Mouse (Mus musculus): ENCODE results near the gene Acsbg2. TPM values are rescaled to one million over a fixed set of nuclear protein-coding genes. Genes with fewer than 3 reads are reported as not detected.

Acsbg2 gene
- polyA plus RNA-seq, 1 experiment from 2014 or later = not detected

DNA sequence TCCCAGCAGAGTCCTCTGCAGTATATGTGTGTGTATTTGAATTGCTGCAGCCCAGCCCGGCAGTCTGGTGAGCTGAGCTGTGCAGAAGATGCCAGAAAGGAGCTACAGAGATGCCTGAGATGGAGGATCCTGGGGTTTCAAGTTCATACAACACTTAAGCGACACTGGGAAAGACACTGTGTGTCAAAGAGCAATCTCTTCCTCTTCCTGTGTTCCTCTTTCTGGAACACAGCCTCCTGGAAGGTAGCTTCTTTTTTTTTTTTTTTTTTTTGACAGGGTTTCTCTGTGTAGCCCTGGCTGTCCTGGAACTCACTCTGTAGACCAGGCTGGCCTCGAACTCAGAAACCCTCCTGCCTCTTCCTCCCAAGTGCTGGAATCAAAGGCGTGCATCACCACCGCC, 25.5 kb downstream of the Acsbg2 start:
- DNase-seq (ENCODE audit: low read depth, low spot score) (no peak), ATAC-seq (no peak)
- no peaks in the 10 kb centered on the region for H3K27me3 ChIP-seq
- in situ Hi-C loops (cut with MboI; ENCODE audit: low pct_unique_long_range_greater_than_20kb) = no loop called here
- TF ChIP-seq CTCF (IDR thresholded peaks at IDR 0.05) = no peak
- ChIA-PET CTCF (no interaction called here), POLR2A (no interaction called here)

DNA sequence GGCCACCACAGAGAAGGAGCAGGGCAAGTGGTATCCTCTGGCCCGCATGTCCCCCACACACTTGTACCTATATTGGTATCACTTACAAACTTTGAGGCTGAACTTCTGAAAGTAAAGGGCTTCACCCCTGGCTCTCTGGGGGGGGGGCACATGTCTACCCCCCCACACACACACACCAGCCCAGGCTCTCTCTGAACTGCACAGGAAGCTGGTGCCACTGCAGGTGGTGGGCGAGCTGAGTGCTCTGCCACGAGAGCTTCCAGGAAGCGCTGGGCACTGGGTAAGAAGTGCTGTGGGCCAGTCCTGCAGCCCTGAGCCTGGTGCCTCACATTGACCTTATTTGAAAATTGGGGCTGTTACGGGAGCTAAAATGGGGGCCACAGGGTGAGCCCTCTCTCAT, 30.6 kb downstream of the Acsbg2 start:
- no peak for TF ChIP-seq CTCF (IDR thresholded peaks at IDR 0.05)
- CTCF ChIA-PET = interaction anchor here (1.0 kb wide), 1 partner anchor 15 kb away, joined by 3 read pairs; no protein-coding TSS in a partner anchor
- DNase-seq (ENCODE audit: low read depth, low spot score) = no peak

DNA sequence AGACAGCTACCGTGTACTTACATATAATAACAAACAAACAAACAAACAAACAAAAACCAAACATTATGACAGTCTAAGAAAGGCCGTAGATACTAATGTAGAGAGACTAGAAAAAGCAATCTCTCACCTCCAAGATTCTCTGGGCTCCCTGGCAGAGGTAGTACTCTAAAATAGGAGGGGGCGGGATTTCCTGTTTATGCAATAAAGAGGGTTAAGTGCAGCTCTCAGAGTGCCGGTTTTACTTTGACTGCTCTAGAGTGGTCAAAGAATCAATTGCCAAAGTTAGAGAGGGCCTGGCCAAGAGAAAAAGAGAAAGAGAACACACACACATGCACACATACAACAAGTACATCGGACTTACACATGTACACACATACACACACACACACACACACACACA, 32.1 kb downstream of the Acsbg2 start:
- ATAC-seq = no peak
- in situ Hi-C loops (cut with MboI; ENCODE audit: low pct_unique_long_range_greater_than_20kb) = no loop called here

More for the DNA sequence above, 30.6 kb downstream of the Acsbg2 start:
- POLR2A ChIA-PET = no interaction called here
- H3K27me3 ChIP-seq = peaks cover under 1% of the 10 kb centered on the region
- in situ Hi-C loops (cut with MboI; ENCODE audit: low pct_unique_long_range_greater_than_20kb) = no loop called here
- ATAC-seq = no peak

DNA sequence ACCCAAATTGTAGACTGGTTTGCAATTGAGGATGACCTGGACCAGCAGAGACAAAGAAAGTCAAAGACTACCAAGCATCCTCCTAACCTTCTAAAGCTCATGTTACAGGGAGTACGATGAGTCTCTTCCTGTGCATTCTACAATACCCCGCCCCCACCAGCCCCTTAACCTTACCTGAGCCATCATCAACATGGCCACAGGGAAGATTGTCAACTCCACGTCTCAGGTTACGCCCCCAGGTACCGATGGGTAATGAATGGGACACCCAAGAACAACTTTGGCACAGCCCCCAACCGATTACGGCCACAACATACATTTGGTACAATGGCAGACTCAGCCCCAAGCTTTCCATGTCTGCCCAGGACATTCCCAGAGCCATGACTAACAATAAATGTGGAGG, 33.7 kb downstream of the Acsbg2 start:
- POLR2A ChIA-PET = no interaction called here

More for the DNA sequence above, 32.1 kb downstream of the Acsbg2 start:
- POLR2A ChIA-PET = no interaction called here
- CTCF ChIA-PET = no interaction called here
- DNase-seq (ENCODE audit: low read depth, low spot score) = no peak
- H3K27me3 ChIP-seq = peaks cover 14% of the 10 kb centered on the region
- TF ChIP-seq CTCF (IDR thresholded peaks at IDR 0.05) = no peak

DNA sequence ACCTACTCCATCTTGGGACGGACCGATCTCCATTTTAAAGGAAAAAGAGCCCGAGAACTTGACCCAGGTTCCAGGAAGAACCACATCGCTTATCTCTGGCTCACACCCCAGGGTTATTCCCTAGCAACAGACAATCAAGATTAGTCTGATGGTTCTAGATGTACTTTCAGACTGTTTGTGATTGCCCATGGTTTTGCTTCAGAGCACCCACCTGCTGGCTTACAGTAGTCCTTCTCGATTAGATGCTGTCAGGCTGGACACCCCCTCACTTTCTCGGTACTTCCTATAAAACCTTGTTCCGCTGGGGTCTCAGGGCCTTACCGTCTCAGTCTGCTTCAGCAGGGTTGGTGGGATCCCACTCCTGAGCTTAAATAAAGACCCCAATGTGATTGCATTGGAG, 37.9 kb downstream of the Acsbg2 start:
- H3K27me3 ChIP-seq = peaks cover 25% of the 10 kb centered on the region
- POLR2A ChIA-PET = no interaction called here
- in situ Hi-C loops (cut with MboI; ENCODE audit: low pct_unique_long_range_greater_than_20kb) = no loop called here
- CTCF ChIA-PET = no interaction called here
- DNase-seq (ENCODE audit: low read depth, low spot score) (no peak), ATAC-seq (no peak)
- no peak for TF ChIP-seq CTCF (IDR thresholded peaks at IDR 0.05)

More for the DNA sequence above, 33.7 kb downstream of the Acsbg2 start:
- DNase-seq (ENCODE audit: low read depth, low spot score) = no peak
- ATAC-seq = no peak
- peaks cover 25% of the 10 kb centered on the region for H3K27me3 ChIP-seq
- no peak for TF ChIP-seq CTCF (IDR thresholded peaks at IDR 0.05)
- in situ Hi-C loops (cut with MboI; ENCODE audit: low pct_unique_long_range_greater_than_20kb) = no loop called here
- CTCF ChIA-PET = no interaction called here

DNA sequence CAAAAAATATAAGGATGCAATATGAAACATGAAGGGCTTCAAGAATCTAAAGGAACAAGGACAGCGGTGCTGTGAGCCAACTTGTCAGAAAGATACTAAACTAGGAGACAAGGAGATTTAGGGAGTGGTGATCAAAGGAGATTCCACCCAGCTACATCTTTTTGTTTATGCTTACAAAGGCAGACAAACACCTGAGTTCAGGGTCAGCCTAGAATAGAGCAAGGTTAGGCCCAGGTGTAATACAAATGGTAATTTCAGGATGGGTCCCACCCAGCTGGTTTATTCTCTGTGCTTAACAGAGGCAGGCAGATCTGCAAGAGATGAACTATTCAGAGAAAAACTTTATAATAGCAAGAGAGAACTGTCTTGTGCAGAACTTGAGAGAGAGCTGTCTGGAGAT, 40.9 kb downstream of the Acsbg2 start:
- ChIA-PET CTCF (no interaction called here), POLR2A (interaction anchor here (1.3 kb wide), 1 partner anchor 23 kb away, joined by 3 read pairs; no protein-coding TSS in a partner anchor)
- H3K27me3 ChIP-seq = peaks cover 21% of the 10 kb centered on the region
- TF ChIP-seq CTCF (IDR thresholded peaks at IDR 0.05) = no peak
- DNase-seq (ENCODE audit: low read depth, low spot score) (no peak), ATAC-seq (no peak)
- in situ Hi-C loops (cut with MboI; ENCODE audit: low pct_unique_long_range_greater_than_20kb) = no loop called here

DNA sequence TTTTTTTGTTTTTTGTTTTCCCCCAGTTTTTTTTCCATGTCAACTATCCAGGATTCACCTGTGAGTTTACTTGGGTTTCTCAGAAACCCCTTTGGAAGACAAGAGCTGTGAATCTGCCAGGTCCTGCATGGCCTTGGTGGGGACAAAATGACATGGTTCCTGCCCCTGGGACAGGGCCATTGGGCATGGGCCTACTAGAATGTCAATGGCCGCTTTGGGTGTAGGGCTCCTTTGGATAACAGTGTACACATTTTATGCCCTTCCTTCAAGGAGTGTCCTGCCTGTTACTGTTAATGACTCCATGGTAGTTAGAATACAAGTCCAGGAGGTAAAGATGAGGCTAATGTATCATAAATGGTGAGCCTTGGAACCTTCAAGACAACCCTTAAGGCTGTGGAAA, 41.3 kb downstream of the Acsbg2 start:
- ATAC-seq (no peak), DNase-seq (ENCODE audit: low read depth, low spot score) (no peak)
- in situ Hi-C loops (cut with MboI; ENCODE audit: low pct_unique_long_range_greater_than_20kb) = no loop called here
- peaks cover 16% of the 10 kb centered on the region for H3K27me3 ChIP-seq
- TF ChIP-seq CTCF (IDR thresholded peaks at IDR 0.05) = no peak
- CTCF ChIA-PET = no interaction called here
- POLR2A ChIA-PET = no interaction called here

DNA sequence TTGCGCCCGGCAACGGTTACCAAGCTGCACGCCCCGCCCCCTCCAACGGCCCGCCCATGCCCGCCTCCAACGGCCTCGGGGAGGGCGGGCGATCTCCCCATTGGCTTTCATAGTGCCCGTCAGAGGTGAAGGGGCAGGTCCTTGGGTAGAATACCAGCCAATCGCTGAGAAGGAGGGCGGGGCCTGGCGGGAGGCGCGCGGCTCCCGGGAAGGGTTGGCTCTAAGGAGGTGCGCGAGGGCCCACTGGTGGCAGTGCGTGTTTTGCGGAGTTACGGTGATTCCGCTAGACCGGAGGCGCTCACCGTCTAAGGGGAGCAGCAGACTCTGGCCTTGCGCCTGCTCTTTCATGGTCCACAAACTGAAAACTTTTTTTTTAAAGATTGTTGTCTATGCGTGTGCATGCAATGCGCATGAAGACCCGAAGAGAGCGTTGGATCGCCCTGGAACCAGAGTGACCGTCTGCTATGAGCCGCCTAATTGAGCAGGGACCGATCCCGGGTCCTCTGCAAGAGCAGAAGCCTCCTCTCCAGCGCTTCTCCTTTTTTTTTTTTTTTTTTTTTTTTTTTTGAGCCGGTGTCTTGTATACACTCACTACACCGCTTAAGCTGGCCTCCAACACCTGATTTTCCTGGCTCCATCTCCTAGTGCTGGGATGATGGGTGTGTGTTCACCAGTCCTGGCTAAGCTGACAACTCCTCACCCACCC, 43.0 kb downstream of the Acsbg2 start:
- no peak for TF ChIP-seq CTCF (IDR thresholded peaks at IDR 0.05)
- in situ Hi-C loops (cut with MboI; ENCODE audit: low pct_unique_long_range_greater_than_20kb) = no loop called here
- ATAC-seq (peak; percentile 97), DNase-seq (ENCODE audit: low read depth, low spot score) (peak; percentile 75)
- ChIA-PET CTCF (interaction anchor here (0.9 kb wide), 1 partner anchor 19 kb away, joined by 3 read pairs; no protein-coding TSS in a partner anchor), POLR2A (interaction anchor here (0.9 kb wide), 1 partner anchor 14 kb away, joined by 3 read pairs; no protein-coding TSS in a partner anchor)
- peaks cover 4% of the 10 kb centered on the region for H3K27me3 ChIP-seq

DNA sequence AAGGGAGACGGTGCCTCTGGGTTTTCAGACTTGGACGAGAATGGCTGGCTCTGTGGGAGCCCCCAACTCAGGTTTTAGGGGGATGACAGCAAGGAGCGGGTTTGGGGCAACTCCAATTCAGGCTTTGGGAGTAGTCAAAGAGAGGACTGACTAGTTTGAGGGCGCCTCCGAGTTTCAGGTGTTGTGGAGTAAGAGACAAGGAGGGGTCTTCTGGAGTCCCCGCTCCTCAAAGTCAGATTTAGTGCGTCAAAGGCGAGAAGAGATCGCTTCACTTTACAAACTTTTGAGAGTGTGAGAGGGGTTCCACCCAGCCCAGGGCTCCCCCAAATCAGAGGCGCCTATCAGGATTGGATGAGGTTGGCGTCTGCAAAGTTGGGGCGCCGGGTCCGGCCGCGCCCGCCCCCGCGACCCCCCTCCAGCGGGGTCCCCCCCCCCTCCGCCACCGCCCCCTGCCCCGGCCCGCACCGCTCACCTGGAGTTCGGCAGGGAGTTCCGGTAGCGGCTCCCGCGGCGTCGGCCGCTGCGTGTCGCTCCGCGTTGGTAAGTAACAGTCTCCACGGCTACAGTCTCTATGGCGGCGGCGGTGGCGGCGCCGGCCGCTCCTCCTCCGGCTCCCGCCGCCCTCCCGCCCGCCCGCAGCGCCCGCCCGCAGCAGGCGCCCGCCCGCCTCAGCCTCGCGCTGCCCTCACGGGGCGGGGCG, 43.7 kb downstream of the Acsbg2 start, which contains the start of gene Rfx2:
TSS of gene Rfx2 (minus strand) at position 603 of the 700 bp plus-strand sequence.
- DNase-seq (ENCODE audit: low read depth, low spot score) = no peak
- in situ Hi-C loops (cut with MboI; ENCODE audit: low pct_unique_long_range_greater_than_20kb) = no loop called here
- POLR2A ChIA-PET = interaction anchor here (0.9 kb wide), 1 partner anchor 13 kb away, joined by 3 read pairs; no protein-coding TSS in a partner anchor
- ATAC-seq = peak; percentile 3
- CTCF ChIA-PET = no interaction called here
- TF ChIP-seq CTCF (IDR thresholded peaks at IDR 0.05) = no peak
- H3K27me3 ChIP-seq = no peaks in the 10 kb centered on the region

DNA sequence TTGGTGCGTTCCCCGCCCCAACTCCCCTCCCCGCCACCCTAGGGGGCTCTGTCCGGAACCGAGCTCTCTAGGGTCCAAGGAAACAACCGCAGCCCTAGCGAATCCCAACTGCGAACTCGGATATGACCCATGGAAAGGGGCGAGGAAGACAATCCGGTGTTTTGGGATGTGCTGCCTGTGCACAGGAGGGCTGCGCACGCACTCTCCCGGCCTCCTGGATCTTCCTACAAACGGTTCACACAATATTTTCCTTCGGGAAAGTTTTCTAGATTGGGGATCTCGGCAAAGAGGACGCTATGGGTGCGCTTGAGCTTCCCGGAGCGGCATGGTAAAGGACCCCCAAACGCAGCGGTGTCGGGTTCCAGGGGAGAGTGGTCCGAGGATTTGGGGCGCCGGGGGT, 44.5 kb downstream of the Acsbg2 start:
- in situ Hi-C loops (cut with MboI; ENCODE audit: low pct_unique_long_range_greater_than_20kb) = no loop called here
- no peaks in the 10 kb centered on the region for H3K27me3 ChIP-seq
- ChIA-PET POLR2A (interaction anchor here (0.6 kb wide), 2 partner anchors 10 to 1079 kb away, joined by 3 to 4 read pairs; no protein-coding TSS in a partner anchor), CTCF (no interaction called here)
- DNase-seq (ENCODE audit: low read depth, low spot score) (no peak), ATAC-seq (no peak)
- TF ChIP-seq CTCF (IDR thresholded peaks at IDR 0.05) = no peak

DNA sequence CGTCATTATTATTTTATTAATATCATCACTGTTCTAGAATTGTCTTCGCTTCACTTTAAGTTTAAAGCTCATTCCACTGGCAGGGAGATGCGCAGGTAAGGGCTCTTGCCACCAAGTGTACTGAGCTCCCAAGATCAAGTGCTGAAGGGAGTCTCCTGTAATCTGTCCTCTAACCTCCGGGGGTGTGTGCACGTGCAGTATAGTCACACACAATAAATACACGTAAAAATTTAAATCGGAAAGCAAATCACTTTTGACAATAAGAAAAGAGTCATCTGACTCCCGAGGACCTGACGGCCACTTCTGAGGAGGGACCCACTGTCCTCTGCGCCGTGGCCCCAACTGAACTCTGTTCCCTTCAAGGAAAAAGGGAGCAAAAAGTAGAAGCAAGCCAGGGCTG, 45.1 kb downstream of the Acsbg2 start:
- POLR2A ChIA-PET = no interaction called here
- TF ChIP-seq CTCF (IDR thresholded peaks at IDR 0.05) = no peak
- ATAC-seq (no peak), DNase-seq (ENCODE audit: low read depth, low spot score) (no peak)
- CTCF ChIA-PET = no interaction called here
- in situ Hi-C loops (cut with MboI; ENCODE audit: low pct_unique_long_range_greater_than_20kb) = no loop called here
- no peaks in the 10 kb centered on the region for H3K27me3 ChIP-seq

Data from Patski (cell line).